Mouse (Mus musculus): ENCODE data around the gene Zfp280c. TPM values are rescaled to one million over a fixed set of nuclear protein-coding genes. Genes with fewer than 3 reads are reported as not detected.
A peak's percentile ranks its signal among the peaks of the same experiment; 100 is the strongest.

The Zfp280c gene
- polyA plus RNA-seq, 1 experiment from 2014 or later: 9.0 TPM

DNA sequence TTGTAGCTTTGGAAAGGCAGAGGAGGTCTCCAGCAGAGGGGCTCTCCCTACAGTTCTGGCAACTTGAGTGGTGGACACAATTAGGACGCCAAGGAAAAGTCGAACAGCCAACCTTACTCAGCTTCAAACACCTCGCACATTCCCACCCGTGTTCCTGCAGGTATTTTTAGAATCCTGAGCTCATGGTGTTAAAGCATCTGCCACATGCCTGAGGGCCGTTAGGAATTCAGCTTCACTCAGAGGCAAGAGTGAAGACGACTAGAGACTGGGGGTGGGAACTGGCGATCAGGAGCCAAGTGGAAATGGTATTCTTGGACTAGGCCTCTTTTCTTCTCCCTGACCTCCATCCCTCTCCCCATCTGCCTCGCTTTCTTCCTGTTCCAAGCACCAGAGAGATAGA lies 68.4 kb downstream of the Zfp280c start:
- Histone ChIP-seq H3K9ac (no peak overlapping the region), H3K27me3 (no peaks in the 10 kb centered on the region), H3K36me3 (no peaks in the 10 kb centered on the region), H3K4me3 (no peak overlapping the region), H3K4me1 (no peaks in the 10 kb centered on the region), H3K4me2 (no peak overlapping the region), H3K27ac (0 out of 2 replicates have a peak overlapping the region, but pooled peaks have one; percentile 4), H3K9me3 (no peaks in the 10 kb centered on the region)
- WGBS: 60% methylated on average over 8 of the region's 8 CpGs
- no peak for ATAC-seq (ENCODE audit: insufficient number of reproducible peaks, low FRiP score, low TSS enrichment, low read depth)

DNA sequence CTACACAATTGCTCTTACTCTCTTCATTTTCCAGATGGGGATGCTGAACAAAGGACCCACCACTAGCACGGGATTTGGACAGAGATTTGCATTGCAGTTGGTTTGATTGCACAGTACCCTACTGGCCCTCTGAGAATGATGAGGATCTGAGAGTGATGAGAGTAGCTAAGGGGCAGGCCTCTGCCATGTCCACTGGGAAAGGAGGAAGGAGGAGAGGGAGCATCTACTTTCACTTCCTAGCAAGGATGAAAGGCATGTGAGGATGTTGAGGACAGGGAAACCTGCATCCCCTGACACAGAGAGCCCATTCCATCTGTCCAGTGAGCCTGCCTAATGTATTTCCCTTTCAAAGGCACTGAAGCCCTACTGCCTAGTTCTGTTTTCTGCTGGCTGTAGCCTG lies 69.0 kb downstream of the Zfp280c start:
- Histone ChIP-seq H3K27me3 (no peaks in the 10 kb centered on the region), H3K9me3 (no peaks in the 10 kb centered on the region), H3K9ac (no peak overlapping the region), H3K27ac (0 out of 2 replicates have a peak overlapping the region, but pooled peaks have one; percentile 17), H3K36me3 (no peaks in the 10 kb centered on the region), H3K4me1 (no peaks in the 10 kb centered on the region), H3K4me2 (no peak overlapping the region), H3K4me3 (no peak overlapping the region)
- ATAC-seq (ENCODE audit: insufficient number of reproducible peaks, low FRiP score, low TSS enrichment, low read depth): no peak
- WGBS: 70% methylated on average over 1 of the region's 1 CpGs

DNA sequence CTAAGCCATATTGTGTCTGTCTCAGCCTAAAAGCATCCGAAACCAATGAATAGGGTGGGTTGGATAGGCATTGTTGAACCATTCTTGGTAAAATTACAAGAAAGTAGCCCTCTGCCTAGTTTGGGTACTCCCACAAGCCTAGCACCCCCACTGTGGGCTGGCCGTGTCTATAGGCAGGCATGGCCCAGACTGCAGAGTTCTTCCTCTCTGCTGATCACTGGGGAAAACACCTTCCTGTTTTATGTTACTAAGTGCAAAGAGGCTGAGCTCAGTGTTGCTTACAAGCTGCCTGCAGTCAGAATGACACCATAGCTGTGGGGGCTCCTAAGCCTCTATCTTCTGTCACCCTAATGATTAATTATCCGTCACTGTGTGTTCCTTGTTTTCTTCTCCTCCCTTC lies 70.8 kb downstream of the Zfp280c start:
- Histone ChIP-seq H3K27me3 (no peaks in the 10 kb centered on the region), H3K36me3 (no peaks in the 10 kb centered on the region), H3K9me3 (no peaks in the 10 kb centered on the region), H3K9ac (no peak overlapping the region), H3K27ac (no peak overlapping the region), H3K4me1 (peaks cover 7% of the 10 kb centered on the region), H3K4me2 (no peak overlapping the region), H3K4me3 (no peak overlapping the region)
- 68% methylated on average over 3 of the region's 3 CpGs for WGBS
- ATAC-seq (ENCODE audit: insufficient number of reproducible peaks, low FRiP score, low TSS enrichment, low read depth): no peak

DNA sequence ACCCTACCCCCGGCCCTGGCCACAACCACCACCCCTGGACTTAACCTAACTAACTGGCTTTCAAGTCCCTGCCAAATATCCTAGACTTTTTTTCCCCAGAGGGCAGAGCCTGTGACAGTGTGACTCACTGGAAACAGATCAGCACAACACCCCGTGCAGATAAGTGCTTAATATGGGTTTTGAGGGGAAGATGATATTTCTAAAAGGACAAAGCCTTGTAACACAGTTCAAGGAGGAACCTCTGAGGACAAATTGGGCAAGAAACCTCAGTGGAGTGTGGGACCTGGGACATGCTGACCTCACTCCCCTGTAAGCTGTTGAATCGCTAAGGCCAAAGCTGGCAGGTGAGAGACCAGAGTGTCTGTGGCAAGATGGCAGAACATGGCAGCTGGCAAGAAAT lies 72.7 kb downstream of the Zfp280c start:
- 74% methylated on average over 3 of the region's 3 CpGs for WGBS
- Histone ChIP-seq H3K27me3 (no peaks in the 10 kb centered on the region), H3K4me1 (peaks cover 7% of the 10 kb centered on the region), H3K36me3 (no peaks in the 10 kb centered on the region), H3K9ac (no peak overlapping the region), H3K9me3 (no peaks in the 10 kb centered on the region), H3K4me2 (no peak overlapping the region), H3K27ac (no peak overlapping the region), H3K4me3 (no peak overlapping the region)
- no peak for ATAC-seq (ENCODE audit: insufficient number of reproducible peaks, low FRiP score, low TSS enrichment, low read depth)

DNA sequence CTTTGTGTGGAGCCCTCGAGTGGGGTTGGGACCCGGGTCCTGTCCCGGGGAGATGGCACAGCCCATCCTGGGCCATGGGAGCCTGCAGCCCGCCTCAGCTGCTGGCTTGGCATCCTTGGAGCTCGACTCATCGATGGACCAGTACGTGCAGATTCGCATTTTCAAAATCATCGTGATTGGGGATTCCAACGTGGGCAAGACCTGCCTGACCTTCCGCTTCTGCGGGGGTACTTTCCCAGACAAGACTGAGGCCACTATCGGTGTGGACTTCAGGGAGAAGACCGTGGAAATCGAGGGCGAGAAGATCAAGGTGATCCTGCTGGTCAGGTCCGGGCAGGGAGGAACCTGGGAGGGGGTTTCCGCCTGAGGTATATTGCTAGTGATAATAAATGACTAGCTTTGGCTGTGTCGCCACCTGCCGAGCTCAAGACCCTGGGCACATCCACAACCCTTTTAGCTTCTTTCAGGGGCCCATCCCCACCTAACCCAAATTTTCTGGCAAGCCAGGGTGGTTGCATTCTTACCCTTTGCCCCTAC lies 74.7 kb downstream of the Zfp280c start:
- no peaks in the 10 kb centered on the region for H3K36me3 ChIP-seq
- 30% methylated on average over 20 of the region's 20 CpGs for WGBS
- peak overlapping the region; percentile 47 for H3K4me3 ChIP-seq
- H3K4me1 ChIP-seq: peaks cover 7% of the 10 kb centered on the region
- no peak overlapping the region for H3K27ac ChIP-seq
- peak overlapping the region; percentile 20; the same call in 1 of the 2 replicates for H3K9ac ChIP-seq
- 0 out of 2 replicates have a peak, but pooled peaks have one; percentile 40 for ATAC-seq (ENCODE audit: insufficient number of reproducible peaks, low FRiP score, low TSS enrichment, low read depth)
- no peaks in the 10 kb centered on the region for H3K9me3 ChIP-seq
- H3K27me3 ChIP-seq: no peaks in the 10 kb centered on the region
- H3K4me2 ChIP-seq: peak overlapping the region; percentile 74

DNA sequence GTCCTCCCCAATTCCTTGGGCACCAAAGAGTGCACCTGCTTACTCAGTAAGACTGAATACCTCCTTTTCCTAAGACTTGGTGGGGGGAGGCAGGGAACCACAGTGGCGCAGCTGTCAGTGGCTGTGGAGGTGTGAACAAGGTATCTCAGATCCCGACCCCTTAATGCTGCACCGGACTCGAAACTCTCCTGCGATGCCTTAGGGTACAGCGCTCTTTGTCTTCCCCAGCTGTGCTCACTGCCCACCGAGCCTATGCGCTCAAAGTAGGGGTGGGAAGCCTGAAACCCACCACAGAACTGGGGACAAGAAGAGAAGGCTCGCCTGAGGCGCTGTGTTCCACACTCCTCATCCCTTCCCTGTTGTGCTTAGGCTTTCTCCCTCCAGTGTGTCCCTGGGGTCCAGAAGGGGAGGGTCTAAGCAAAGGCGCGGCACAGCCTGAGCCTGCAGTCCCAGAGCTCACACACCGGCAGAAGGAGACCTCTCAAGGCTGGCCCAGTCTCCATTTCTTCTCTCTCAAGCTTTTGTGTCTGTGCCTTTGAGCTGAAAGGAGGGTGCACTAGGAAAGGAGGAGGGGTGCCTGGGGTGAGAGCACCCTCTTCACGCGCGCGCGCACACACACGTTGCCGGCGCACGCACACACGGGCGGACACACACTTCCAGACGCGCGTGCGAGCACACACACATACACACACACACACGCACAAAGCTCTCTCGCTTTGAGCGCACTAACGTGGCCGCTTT lies 75.3 kb downstream of the Zfp280c start, which contains the start of gene Rab33a:
TSS of gene Rab33a (plus strand) at position 478 of the 741 bp plus-strand sequence.
- peak within 1 kb of the TSS; percentile 20; the same call in 1 of the 2 replicates for H3K9ac ChIP-seq
- no peaks in the 10 kb centered on the region for H3K9me3 ChIP-seq
- H3K27me3 ChIP-seq: no peaks in the 10 kb centered on the region
- no peaks in the 10 kb centered on the region for H3K36me3 ChIP-seq
- no peak for ATAC-seq (ENCODE audit: insufficient number of reproducible peaks, low FRiP score, low TSS enrichment, low read depth)
- peak within 1 kb of the TSS; percentile 47 for H3K4me3 ChIP-seq
- WGBS: 35% methylated on average over 33 of the region's 33 CpGs
- H3K4me1 ChIP-seq: peaks cover 7% of the 10 kb centered on the region
- peak within 1 kb of the TSS; percentile 74 for H3K4me2 ChIP-seq
- no peak within 1 kb of the TSS for H3K27ac ChIP-seq

DNA sequence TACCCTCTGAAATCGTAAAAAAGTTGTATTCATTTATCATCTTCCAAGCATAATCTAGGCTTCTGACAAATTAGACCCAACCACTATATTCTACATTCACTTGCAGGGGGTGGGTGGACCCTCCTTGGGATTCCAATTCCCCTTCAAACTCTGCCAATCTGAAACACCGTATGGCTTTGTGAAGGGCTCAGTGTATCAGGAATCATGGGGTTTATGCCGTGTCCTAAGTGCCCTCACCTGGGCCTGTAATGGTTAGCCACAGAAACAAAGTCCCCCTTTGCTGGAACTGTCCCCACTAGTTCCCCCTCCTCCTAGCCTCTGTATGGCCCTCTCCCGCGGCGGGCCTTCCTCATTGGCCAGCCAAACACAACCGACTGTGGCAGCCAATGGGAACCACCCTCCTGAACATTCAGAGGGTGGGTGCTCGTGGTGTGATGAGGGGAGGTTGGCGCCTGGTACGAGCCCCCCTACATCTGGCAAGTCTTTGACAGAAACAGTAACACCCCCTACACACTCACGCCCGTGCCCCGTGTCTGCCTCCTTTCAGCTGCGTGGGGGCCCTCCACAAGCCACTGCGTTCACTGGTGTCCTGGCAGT lies 76.0 kb downstream of the Zfp280c start:
- ATAC-seq (ENCODE audit: insufficient number of reproducible peaks, low FRiP score, low TSS enrichment, low read depth): no peak
- H3K9ac ChIP-seq: no peak overlapping the region
- H3K36me3 ChIP-seq: no peaks in the 10 kb centered on the region
- peak overlapping the region; percentile 47 for H3K4me3 ChIP-seq
- H3K9me3 ChIP-seq: no peaks in the 10 kb centered on the region
- H3K27ac ChIP-seq: no peak overlapping the region
- peak overlapping the region; percentile 74 for H3K4me2 ChIP-seq
- 33% methylated on average over 15 of the region's 15 CpGs for WGBS
- peaks cover 7% of the 10 kb centered on the region for H3K4me1 ChIP-seq
- no peaks in the 10 kb centered on the region for H3K27me3 ChIP-seq

DNA sequence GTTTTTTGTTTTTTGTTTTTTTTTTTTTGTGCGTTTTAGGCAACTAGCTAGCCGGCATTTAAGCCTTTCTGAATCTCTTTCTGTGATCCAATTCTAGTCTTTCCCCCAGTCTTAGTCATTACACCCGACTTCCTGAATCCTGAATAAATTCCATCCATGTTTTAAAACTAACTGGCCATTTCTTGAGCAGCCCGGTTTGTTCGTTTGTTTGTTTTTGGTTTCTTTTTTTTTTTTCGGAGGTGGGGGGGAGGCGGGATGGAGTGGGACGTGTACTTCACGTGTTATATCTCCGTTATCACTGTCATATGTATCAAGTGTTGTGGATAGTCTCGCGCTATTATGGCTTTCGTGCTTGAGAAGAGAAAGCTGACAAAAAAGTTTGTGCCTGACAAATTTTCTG lies 80.5 kb downstream of the Zfp280c start:
- no peaks in the 10 kb centered on the region for H3K27me3 ChIP-seq
- 26% methylated on average over 13 of the region's 13 CpGs for WGBS
- no peaks in the 10 kb centered on the region for H3K36me3 ChIP-seq
- peak overlapping the region; percentile 35 for H3K4me2 ChIP-seq
- 0 out of 2 replicates have a peak overlapping the region, but pooled peaks have one; percentile 7 for H3K9ac ChIP-seq
- no peak overlapping the region for H3K27ac ChIP-seq
- no peaks in the 10 kb centered on the region for H3K9me3 ChIP-seq
- peak overlapping the region; percentile 55 for H3K4me3 ChIP-seq
- no peak for ATAC-seq (ENCODE audit: insufficient number of reproducible peaks, low FRiP score, low TSS enrichment, low read depth)
- peaks cover 4% of the 10 kb centered on the region for H3K4me1 ChIP-seq

DNA sequence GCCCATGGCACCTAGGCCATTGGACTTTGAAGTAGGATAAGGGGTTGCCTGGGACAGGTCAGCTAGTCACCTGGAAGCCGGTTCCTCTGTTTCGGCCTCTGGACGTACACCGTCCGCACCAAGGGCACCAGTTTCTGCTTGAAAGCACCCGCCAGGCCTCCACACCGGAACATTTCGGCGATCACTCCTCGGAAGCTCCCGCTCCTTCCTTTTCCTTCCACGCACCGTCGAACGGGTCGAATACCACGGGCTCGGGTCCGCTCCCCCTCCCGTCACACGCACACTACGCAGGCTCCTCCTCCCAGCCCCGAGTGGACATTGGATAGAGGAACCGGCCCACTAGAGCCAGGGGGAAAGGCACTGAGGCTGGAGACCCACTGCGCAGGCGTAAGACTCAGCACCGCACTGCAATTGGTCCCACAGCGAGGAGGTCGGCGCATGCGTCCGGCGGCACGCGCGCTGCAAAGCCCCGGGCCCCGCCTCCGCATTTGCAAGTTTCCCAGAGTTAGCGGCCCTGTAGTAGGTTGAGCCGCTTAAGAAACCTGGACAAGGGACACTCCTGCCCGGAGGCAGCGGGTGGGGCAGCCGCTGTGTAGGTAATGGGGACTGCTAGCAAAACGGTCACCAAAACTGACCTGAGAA lies 81.0 kb downstream of the Zfp280c start, which contains the start of gene Aifm1:
TSS of gene Aifm1 (minus strand) at position 398 of the 642 bp plus-strand sequence.
- peak; percentile 98 for ATAC-seq (ENCODE audit: insufficient number of reproducible peaks, low FRiP score, low TSS enrichment, low read depth)
- Histone ChIP-seq H3K27me3 (no peaks in the 10 kb centered on the region), H3K4me2 (peak within 1 kb of the TSS; percentile 47), H3K27ac (no peak within 1 kb of the TSS), H3K9me3 (no peaks in the 10 kb centered on the region), H3K4me1 (no peaks in the 10 kb centered on the region), H3K4me3 (peak within 1 kb of the TSS; percentile 55), H3K9ac (peak within 1 kb of the TSS; percentile 37), H3K36me3 (no peaks in the 10 kb centered on the region)
- 20% methylated on average over 45 of the region's 45 CpGs for WGBS

DNA sequence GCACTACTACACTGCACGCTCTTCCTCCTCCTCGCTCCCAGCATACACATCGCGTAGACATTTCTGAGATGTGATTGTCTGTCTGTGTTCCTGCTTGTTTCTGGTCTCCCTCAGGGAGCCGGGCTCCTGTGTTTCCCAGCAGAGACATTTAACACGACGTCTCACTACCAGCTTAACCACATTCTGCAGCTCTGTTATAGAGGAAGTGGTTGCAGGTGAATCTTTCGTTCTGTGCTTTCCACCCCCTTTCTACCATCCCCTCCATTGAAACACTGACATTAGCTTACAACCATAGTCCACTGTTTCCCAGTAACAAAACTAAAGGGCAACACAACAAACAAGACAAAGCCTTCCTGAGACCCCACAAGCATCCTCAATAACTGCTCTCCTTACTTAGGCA lies 100.5 kb downstream of the Zfp280c start:
- WGBS: 87% methylated on average over 8 of the region's 8 CpGs

More for the DNA sequence above, 100.5 kb downstream of the Zfp280c start:
- H3K4me3 ChIP-seq: no peak overlapping the region
- H3K9ac ChIP-seq: no peak overlapping the region
- H3K4me1 ChIP-seq: no peaks in the 10 kb centered on the region
- H3K4me2 ChIP-seq: no peak overlapping the region
- peaks cover 12% of the 10 kb centered on the region; the same call in 1 of the 2 replicates for H3K36me3 ChIP-seq
- no peak overlapping the region for H3K27ac ChIP-seq
- H3K27me3 ChIP-seq: no peaks in the 10 kb centered on the region
- no peak for ATAC-seq (ENCODE audit: insufficient number of reproducible peaks, low FRiP score, low TSS enrichment, low read depth)
- no peaks in the 10 kb centered on the region for H3K9me3 ChIP-seq

All from limb, embryonic 15.5 days (tissue).